Mouse (Mus musculus) small intestine, adult 10 weeks (tissue): ENCODE measurements around the gene Slc44a2. TPM values are rescaled to one million over a fixed set of nuclear protein-coding genes. Genes with fewer than 3 reads are reported as not detected.

Source experiments
- polyA plus RNA-seq: library from polyadenylated mRNA; stranded (reverse); fragments of 350-450 nt; fragmentation: Illumina TruSeq; extraction: RNeasy Lipid Tissue Mini Kit (QIAGEN cat#74804); gene quantifications from one replicate; pipeline ENCODE4 v1.2.3, GENCODE M21; 2014; ENCODE audit warnings: low replicate concordance

The Slc44a2 gene
- polyA plus RNA-seq, result 3.9 TPM

DNA sequence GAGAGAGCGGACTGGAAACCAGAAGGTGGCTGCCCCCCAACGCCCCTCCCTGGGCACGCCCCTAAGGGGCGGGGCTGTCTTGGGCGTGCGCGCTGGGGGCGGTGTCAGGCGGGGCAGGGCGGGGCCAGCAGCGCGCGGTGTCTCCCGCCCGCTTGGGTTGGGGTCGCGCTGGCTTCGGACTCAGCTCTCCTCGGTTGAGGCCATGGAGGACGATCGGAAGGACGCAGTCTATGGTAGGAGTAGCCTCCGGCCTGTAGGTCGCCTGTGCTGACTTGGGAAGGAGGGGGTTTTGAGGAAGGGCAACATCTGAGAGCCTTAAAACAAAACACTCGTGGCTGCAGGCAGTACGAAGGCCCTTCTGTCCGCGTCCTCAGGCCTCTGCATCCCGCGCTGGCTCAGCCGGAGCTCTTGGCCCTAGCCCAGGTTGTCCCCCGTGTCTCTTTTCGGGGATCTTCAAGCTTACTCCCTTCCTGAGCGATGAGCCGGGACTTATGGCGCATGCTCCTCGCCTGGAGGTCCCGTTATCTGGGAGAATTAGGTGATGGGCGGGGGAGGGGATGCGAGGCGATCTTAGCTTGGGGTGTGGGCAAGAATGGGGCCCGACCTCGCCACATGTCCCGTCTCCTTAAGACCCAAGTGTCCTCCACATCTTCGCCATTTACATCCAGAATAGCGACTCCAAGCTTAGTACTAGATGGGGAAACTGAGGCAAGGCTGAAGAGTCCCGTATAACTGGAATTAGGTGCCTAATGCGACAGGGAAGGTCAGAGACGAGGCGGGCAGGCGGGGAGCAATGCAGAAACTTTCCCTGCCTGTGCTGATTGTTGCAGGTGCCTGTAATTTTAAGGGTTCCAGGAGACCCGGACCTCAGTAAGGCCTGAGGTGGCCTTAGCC, at the start of gene Slc44a2:
TSS of gene Slc44a2 (plus strand) at position 80 of the 894 bp plus-strand sequence.

DNA sequence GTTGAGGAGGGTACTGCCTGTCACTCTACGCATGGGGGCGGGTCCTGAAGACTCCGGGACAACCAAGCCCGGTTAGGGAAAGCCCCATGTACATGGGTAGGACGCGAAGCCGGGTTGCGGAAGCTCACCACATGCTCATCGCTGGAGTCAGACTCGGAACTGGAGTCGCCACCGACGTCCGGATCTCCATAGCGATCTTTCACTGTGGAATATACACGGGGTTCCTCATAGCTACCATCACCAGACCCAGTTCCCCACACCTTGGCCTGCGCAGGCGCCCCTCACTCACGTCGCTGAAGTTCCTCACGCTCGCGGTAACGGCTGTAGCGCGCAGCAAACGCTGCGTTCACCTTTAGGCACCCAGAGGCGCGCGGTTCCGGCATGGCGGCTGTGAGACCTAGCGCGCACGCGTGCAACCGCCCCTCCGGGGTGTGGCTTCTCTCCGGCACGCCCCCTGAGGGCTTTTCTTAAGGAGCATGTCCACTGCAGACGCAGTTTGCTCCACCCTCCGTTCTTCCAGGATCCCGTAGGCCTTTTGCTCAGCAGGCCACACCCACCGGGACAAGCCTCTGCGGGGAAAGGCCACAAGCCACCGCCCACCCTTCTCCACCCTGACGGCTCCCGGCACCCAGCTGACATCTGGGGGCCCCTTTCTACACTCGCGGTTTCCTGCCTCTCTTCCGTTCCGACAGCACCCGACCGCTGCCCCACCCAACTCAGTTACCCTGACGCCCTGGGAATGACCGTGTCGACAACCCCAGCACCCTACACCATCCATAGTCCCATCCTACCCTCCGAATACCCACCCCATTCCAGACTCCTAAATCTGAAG, 32.7 kb upstream of the Slc44a2 start, which contains the start of gene Kri1:
TSS of gene Kri1 (minus strand) at position 399 of the 832 bp plus-strand sequence.

DNA sequence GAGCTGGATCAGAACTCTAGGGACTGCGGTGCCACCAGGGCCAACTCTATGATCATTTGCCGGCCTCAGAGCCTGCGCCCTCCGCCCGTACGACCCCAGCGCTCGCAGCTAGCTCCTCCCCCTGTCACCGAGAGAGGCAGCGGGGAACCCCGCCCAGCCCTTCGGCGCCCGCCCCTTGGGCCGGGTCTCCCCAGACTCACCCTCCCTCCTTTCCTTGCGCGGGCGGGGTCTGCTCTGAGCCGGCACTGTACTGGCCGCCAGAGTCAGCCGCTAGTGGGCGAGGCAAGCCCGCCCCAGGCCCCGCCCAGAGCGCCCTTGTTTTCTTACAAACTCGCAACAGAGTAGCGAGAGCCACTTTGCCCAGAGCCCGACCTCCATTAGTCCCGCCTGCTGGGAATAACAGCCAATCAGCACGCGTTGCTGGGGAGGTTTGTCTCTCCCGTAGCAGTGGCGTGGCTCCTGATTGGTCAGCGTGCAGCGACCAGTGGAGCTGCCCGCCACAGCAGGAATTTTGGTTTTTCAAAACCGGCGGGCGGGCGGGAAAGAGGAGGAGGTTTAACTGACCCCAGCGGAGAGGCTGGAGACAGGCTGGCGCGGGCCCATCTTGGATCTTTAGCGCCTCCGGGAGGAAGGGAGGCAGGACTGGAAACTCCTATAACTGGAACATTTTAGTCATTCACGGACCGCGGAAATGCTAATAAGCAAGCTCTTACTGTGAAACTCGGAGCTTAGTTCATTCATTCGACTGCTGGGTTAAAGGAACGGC, 29.3 kb upstream of the Slc44a2 start, which contains the start of gene Cdkn2d:
TSS of gene Cdkn2d (minus strand) at position 386 of the 766 bp plus-strand sequence.

DNA sequence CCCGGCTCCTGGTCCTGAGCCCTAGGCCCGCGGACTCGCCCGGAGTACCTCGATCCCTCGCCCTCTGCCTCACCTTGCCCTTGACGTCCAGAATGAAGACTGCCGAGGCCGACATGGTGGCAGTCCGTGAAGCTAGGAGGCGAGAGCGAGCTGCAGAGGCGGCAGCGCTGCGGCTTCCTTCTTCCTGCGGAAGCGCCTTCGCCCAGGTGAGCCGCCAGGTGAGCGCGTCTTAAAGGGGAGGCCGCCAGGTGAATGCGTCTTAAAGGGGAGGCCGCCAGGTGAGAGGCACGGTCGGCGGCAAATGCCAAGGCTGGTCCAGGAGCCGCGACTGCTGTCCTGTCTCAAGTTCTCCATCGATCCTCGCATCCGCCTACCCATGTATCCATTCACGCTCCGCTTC, 8.4 kb upstream of the Slc44a2 start, which contains the start of gene Ap1m2:
TSS of gene Ap1m2 (minus strand) at position 204 of the 400 bp plus-strand sequence.

DNA sequence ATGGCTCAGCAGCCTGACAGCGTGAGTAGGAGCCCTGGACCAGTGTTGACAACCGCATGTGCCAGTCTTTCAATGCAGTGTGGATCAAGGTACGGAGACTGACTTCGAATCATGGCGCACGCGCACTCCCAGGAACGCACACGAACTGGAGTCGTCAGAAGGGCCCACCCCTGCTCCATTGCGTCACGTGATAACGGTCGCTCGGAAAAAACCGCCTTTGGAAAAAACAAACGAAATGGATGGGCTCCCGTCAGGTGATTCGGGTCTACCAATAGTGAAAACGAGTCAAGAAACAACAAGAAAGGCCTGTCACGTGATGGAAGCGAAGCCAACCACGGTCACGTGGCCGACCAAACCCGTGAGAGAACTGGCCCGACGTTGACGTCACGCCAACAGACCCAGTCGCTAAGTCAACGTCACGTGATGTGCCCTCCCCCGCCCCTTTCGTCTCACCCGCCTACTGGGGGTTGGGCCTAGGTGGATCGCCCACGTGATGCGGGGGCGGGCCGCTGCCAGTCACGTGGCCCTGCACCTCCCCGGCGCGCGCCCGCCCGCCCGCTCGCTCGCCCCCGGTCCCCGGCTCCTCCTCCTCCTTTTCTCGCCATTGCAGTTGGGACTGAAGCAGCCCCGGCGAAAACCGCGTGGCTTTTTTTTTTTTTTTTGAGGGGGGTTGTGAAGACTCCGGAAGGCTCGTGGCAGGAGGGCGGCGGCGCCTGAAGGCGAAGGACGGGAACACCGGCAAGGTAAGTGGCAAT, 47.0 kb downstream of the Slc44a2 start, which contains the start of gene Ilf3:
TSS of gene Ilf3 (plus strand) at position 515 of the 755 bp plus-strand sequence.

Other genes with a start within 250 kb of the Slc44a2 start
- 0.22 TPM for gene Gm49373, start 247.6 kb upstream of the Slc44a2 start, polyA plus RNA-seq
- not detected for gene Fdx1l, start 247.1 kb upstream of the Slc44a2 start, polyA plus RNA-seq
- 1.3 TPM for gene Gm38431, start 228.7 kb upstream of the Slc44a2 start, polyA plus RNA-seq
- gene Raver1, start 228.7 kb upstream of the Slc44a2 start, polyA plus RNA-seq, result 10.2 TPM
- gene Tyk2, start 189.5 kb upstream of the Slc44a2 start, polyA plus RNA-seq, result 2.3 TPM
- 1.6 TPM for gene Cdc37, start 170.7 kb upstream of the Slc44a2 start, polyA plus RNA-seq
- gene Pde4a, start 155.0 kb upstream of the Slc44a2 start, polyA plus RNA-seq, result 0.48 TPM
- 5.1 TPM for gene Keap1, start 81.3 kb upstream of the Slc44a2 start, polyA plus RNA-seq
- gene S1pr5, start 72.3 kb upstream of the Slc44a2 start, polyA plus RNA-seq, result not detected
- gene Atg4d, start 55.4 kb upstream of the Slc44a2 start, polyA plus RNA-seq, result 1.1 TPM
- gene Kri1, start 32.7 kb upstream of the Slc44a2 start, polyA plus RNA-seq, result 0.89 TPM
- gene Cdkn2d, start 29.3 kb upstream of the Slc44a2 start, polyA plus RNA-seq, result 3.7 TPM
- gene Ap1m2, start 8.4 kb upstream of the Slc44a2 start, polyA plus RNA-seq, result 3.9 TPM
- 9.5 TPM for gene Ilf3, start 47.2 kb downstream of the Slc44a2 start, polyA plus RNA-seq
- gene Qtrt1, start 91.1 kb downstream of the Slc44a2 start, polyA plus RNA-seq, result not detected
- 22.1 TPM for gene Dnm2, start 104.2 kb downstream of the Slc44a2 start, polyA plus RNA-seq
- gene Tmed1, start 189.6 kb downstream of the Slc44a2 start, polyA plus RNA-seq, result 0.59 TPM
- gene AB124611, start 205.5 kb downstream of the Slc44a2 start, polyA plus RNA-seq, result 0.48 TPM
- 1.4 TPM for gene Carm1, start 226.2 kb downstream of the Slc44a2 start, polyA plus RNA-seq